Mouse (Mus musculus): ENCODE data around the gene Sh2d7. TPM values are rescaled to one million over a fixed set of nuclear protein-coding genes. Genes with fewer than 3 reads are reported as not detected.

The Sh2d7 gene
- polyA plus RNA-seq, 1 experiment from 2014 or later: not detected

GRCm38 (mm10) chr9:54532926-54533325 lies 5.9 kb upstream of the Sh2d7 start:
- DNase-seq (ENCODE audit: low spot score) (no peak), ATAC-seq (replicated peaks; ENCODE audit: insufficient number of reproducible peaks, low FRiP score, low TSS enrichment, low read depth) (no peak)
- H3K4me2 ChIP-seq (ENCODE audit: low read depth, low read length): no peak overlapping the region
- no peaks in the 10 kb centered on the region for H3K9me3 ChIP-seq (replicated peaks; ENCODE audit: control insufficient read depth, low read length)
- H3K36me3 ChIP-seq (replicated peaks; ENCODE audit: control insufficient read depth, insufficient read depth, low read depth, low read length): no peaks in the 10 kb centered on the region
- H3K27ac ChIP-seq (replicated peaks; ENCODE audit: low read depth, low read length): no peak overlapping the region
- no peaks in the 10 kb centered on the region for H3K4me1 ChIP-seq (ENCODE audit: control insufficient read depth, insufficient read depth, low read length)
- H3K4me3 ChIP-seq (ENCODE audit: low read depth, low read length): no peak overlapping the region
- no peaks in the 10 kb centered on the region for H3K27me3 ChIP-seq (ENCODE audit: control insufficient read depth, insufficient read depth, low read length)
- no peak overlapping the region for H3K9ac ChIP-seq (replicated peaks; ENCODE audit: low read length)
- WGBS: 89% methylated on average over 2 of the region's 2 CpGs

GRCm38 (mm10) chr9:54533975-54534374 lies 4.8 kb upstream of the Sh2d7 start:
- ATAC-seq (replicated peaks; ENCODE audit: insufficient number of reproducible peaks, low FRiP score, low TSS enrichment, low read depth): no peak
- no peaks in the 10 kb centered on the region for H3K9me3 ChIP-seq (replicated peaks; ENCODE audit: control insufficient read depth, low read length)
- H3K27me3 ChIP-seq (ENCODE audit: control insufficient read depth, insufficient read depth, low read length): no peaks in the 10 kb centered on the region
- H3K36me3 ChIP-seq (replicated peaks; ENCODE audit: control insufficient read depth, insufficient read depth, low read depth, low read length): no peaks in the 10 kb centered on the region
- H3K9ac ChIP-seq (replicated peaks; ENCODE audit: low read length): no peak overlapping the region
- no peak overlapping the region for H3K4me3 ChIP-seq (ENCODE audit: low read depth, low read length)
- no peak overlapping the region for H3K27ac ChIP-seq (replicated peaks; ENCODE audit: low read depth, low read length)
- no peaks in the 10 kb centered on the region for H3K4me1 ChIP-seq (ENCODE audit: control insufficient read depth, insufficient read depth, low read length)
- DNase-seq (ENCODE audit: low spot score): no peak
- H3K4me2 ChIP-seq (ENCODE audit: low read depth, low read length): no peak overlapping the region
- WGBS: 78% methylated on average over 5 of the region's 5 CpGs

GRCm38 (mm10) chr9:54536236-54536635 lies 2.5 kb upstream of the Sh2d7 start:
- Histone ChIP-seq H3K4me3 (ENCODE audit: low read depth, low read length) (no peak overlapping the region), H3K4me1 (ENCODE audit: control insufficient read depth, insufficient read depth, low read length) (no peaks in the 10 kb centered on the region), H3K27ac (replicated peaks; ENCODE audit: low read depth, low read length) (no peak overlapping the region), H3K36me3 (replicated peaks; ENCODE audit: control insufficient read depth, insufficient read depth, low read depth, low read length) (no peaks in the 10 kb centered on the region), H3K4me2 (ENCODE audit: low read depth, low read length) (no peak overlapping the region), H3K27me3 (ENCODE audit: control insufficient read depth, insufficient read depth, low read length) (no peaks in the 10 kb centered on the region), H3K9me3 (replicated peaks; ENCODE audit: control insufficient read depth, low read length) (no peaks in the 10 kb centered on the region), H3K9ac (replicated peaks; ENCODE audit: low read length) (no peak overlapping the region)
- no peak for DNase-seq (ENCODE audit: low spot score)
- no peak for ATAC-seq (replicated peaks; ENCODE audit: insufficient number of reproducible peaks, low FRiP score, low TSS enrichment, low read depth)
- WGBS: 84% methylated on average over 7 of the region's 7 CpGs

- Histone ChIP-seq H3K27ac (replicated peaks; ENCODE audit: low read depth, low read length) (no peak overlapping the region), H3K4me3 (ENCODE audit: low read depth, low read length) (no peak overlapping the region), H3K9me3 (replicated peaks; ENCODE audit: control insufficient read depth, low read length) (no peaks in the 10 kb centered on the region), H3K4me1 (ENCODE audit: control insufficient read depth, insufficient read depth, low read length) (no peaks in the 10 kb centered on the region), H3K4me2 (ENCODE audit: low read depth, low read length) (no peak overlapping the region), H3K9ac (replicated peaks; ENCODE audit: low read length) (no peak overlapping the region), H3K36me3 (replicated peaks; ENCODE audit: control insufficient read depth, insufficient read depth, low read depth, low read length) (no peaks in the 10 kb centered on the region), H3K27me3 (ENCODE audit: control insufficient read depth, insufficient read depth, low read length) (no peaks in the 10 kb centered on the region)
- no peak for ATAC-seq (replicated peaks; ENCODE audit: insufficient number of reproducible peaks, low FRiP score, low TSS enrichment, low read depth)
- no peak for DNase-seq (ENCODE audit: low spot score)
- WGBS: 58% methylated on average over 4 of the region's 4 CpGs
These were observed 1.8 kb upstream of the Sh2d7 start for GRCm38 (mm10) chr9:54537030-54537429.

- Histone ChIP-seq H3K9ac (replicated peaks; ENCODE audit: low read length) (no peak overlapping the region), H3K4me1 (ENCODE audit: control insufficient read depth, insufficient read depth, low read length) (no peaks in the 10 kb centered on the region), H3K27me3 (ENCODE audit: control insufficient read depth, insufficient read depth, low read length) (no peaks in the 10 kb centered on the region), H3K36me3 (replicated peaks; ENCODE audit: control insufficient read depth, insufficient read depth, low read depth, low read length) (no peaks in the 10 kb centered on the region), H3K9me3 (replicated peaks; ENCODE audit: control insufficient read depth, low read length) (no peaks in the 10 kb centered on the region), H3K4me2 (ENCODE audit: low read depth, low read length) (no peak overlapping the region), H3K4me3 (ENCODE audit: low read depth, low read length) (no peak overlapping the region), H3K27ac (replicated peaks; ENCODE audit: low read depth, low read length) (no peak overlapping the region)
- 82% methylated on average over 3 of the region's 3 CpGs for WGBS
- DNase-seq (ENCODE audit: low spot score): no peak
- ATAC-seq (replicated peaks; ENCODE audit: insufficient number of reproducible peaks, low FRiP score, low TSS enrichment, low read depth): no peak
These were observed 1.3 kb upstream of the Sh2d7 start for GRCm38 (mm10) chr9:54537480-54537879.

GRCm38 (mm10) chr9:54538244-54538643 lies 540 bp upstream of the Sh2d7 start:
- DNase-seq (ENCODE audit: low spot score) (no peak), ATAC-seq (replicated peaks; ENCODE audit: insufficient number of reproducible peaks, low FRiP score, low TSS enrichment, low read depth) (no peak)
- 93% methylated on average over 3 of the region's 3 CpGs for WGBS
- Histone ChIP-seq H3K27ac (replicated peaks; ENCODE audit: low read depth, low read length) (no peak overlapping the region), H3K9ac (replicated peaks; ENCODE audit: low read length) (no peak overlapping the region), H3K4me3 (ENCODE audit: low read depth, low read length) (no peak overlapping the region), H3K27me3 (ENCODE audit: control insufficient read depth, insufficient read depth, low read length) (no peaks in the 10 kb centered on the region), H3K4me2 (ENCODE audit: low read depth, low read length) (no peak overlapping the region), H3K36me3 (replicated peaks; ENCODE audit: control insufficient read depth, insufficient read depth, low read depth, low read length) (no peaks in the 10 kb centered on the region), H3K4me1 (ENCODE audit: control insufficient read depth, insufficient read depth, low read length) (no peaks in the 10 kb centered on the region), H3K9me3 (replicated peaks; ENCODE audit: control insufficient read depth, low read length) (no peaks in the 10 kb centered on the region)

GRCm38 (mm10) chr9:54540801-54541200 lies 2.0 kb downstream of the Sh2d7 start:
- H3K4me3 ChIP-seq (ENCODE audit: low read depth, low read length): no peak overlapping the region
- H3K27me3 ChIP-seq (ENCODE audit: control insufficient read depth, insufficient read depth, low read length): no peaks in the 10 kb centered on the region
- ATAC-seq (replicated peaks; ENCODE audit: insufficient number of reproducible peaks, low FRiP score, low TSS enrichment, low read depth) (no peak), DNase-seq (ENCODE audit: low spot score) (no peak)
- no peaks in the 10 kb centered on the region for H3K9me3 ChIP-seq (replicated peaks; ENCODE audit: control insufficient read depth, low read length)
- WGBS: 80% methylated on average over 5 of the region's 5 CpGs
- no peak overlapping the region for H3K9ac ChIP-seq (replicated peaks; ENCODE audit: low read length)
- no peaks in the 10 kb centered on the region for H3K36me3 ChIP-seq (replicated peaks; ENCODE audit: control insufficient read depth, insufficient read depth, low read depth, low read length)
- H3K27ac ChIP-seq (replicated peaks; ENCODE audit: low read depth, low read length): no peak overlapping the region
- no peak overlapping the region for H3K4me2 ChIP-seq (ENCODE audit: low read depth, low read length)
- H3K4me1 ChIP-seq (ENCODE audit: control insufficient read depth, insufficient read depth, low read length): no peaks in the 10 kb centered on the region

GRCm38 (mm10) chr9:54544212-54544953 lies 5.6 kb downstream of the Sh2d7 start:
- Histone ChIP-seq H3K4me3 (ENCODE audit: low read depth, low read length) (no peak overlapping the region), H3K36me3 (replicated peaks; ENCODE audit: control insufficient read depth, insufficient read depth, low read depth, low read length) (no peaks in the 10 kb centered on the region), H3K4me2 (ENCODE audit: low read depth, low read length) (no peak overlapping the region), H3K9me3 (replicated peaks; ENCODE audit: control insufficient read depth, low read length) (no peaks in the 10 kb centered on the region), H3K27ac (replicated peaks; ENCODE audit: low read depth, low read length) (no peak overlapping the region), H3K4me1 (ENCODE audit: control insufficient read depth, insufficient read depth, low read length) (no peaks in the 10 kb centered on the region), H3K9ac (replicated peaks; ENCODE audit: low read length) (no peak overlapping the region), H3K27me3 (ENCODE audit: control insufficient read depth, insufficient read depth, low read length) (no peaks in the 10 kb centered on the region)
- 76% methylated on average over 9 of the region's 9 CpGs for WGBS
- ATAC-seq (replicated peaks; ENCODE audit: insufficient number of reproducible peaks, low FRiP score, low TSS enrichment, low read depth): no peak
- no peak for DNase-seq (ENCODE audit: low spot score)
